Mouse (Mus musculus): ENCODE measurements around the gene Vwa3b.

The Vwa3b gene

DNA sequence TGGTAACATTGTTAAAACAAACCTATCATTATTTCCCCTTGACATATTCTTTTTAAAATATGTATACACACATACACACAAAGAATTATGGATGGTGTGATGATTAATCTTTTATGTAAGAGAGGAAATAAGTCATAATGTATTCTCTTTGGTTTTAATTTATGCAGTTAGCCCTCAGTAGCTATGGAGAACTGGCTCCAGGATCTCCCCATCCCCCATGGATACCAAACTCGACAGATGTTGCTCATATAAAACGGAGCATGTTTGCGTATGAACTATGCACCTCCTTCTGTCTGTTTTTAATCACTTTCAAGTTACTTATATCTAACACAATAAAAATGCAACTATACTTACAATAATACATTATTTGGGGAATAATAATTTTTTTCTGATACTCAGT lies 96.4 kb downstream of the Vwa3b start:
- DNase-seq (ENCODE audit: low read depth), result no peak

DNA sequence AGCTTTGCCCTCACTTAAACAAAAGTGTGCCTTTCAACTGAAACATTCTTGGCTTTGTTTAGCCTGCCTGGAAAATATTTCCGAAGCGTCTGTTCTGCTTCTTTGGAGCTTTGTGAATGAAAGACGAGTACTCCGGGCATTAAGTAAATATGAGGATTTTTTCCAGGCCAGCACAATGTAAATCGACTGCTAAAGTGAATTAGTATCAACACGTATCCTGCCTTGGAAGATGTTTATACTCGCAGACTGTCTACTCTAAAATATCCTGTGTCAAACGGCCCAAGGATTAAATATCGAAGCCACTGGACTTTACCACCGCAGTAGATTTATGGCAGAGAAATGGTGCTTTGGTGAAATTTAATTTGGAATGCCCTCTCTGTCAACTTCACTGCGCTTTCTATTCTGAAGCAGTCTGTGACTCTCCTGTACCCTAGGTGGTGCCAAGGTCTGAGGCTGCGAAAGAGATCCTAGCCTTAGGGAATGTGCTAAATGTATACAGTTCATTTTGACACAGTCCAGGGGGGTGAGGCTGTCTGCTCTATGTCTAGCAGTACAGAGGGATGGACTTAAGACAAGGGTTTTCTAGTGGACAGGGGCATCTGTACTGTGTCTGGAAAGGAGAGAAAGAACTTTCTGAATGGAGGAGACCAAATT lies 98.4 kb downstream of the Vwa3b start:
- DNase-seq (ENCODE audit: low read depth), result no peak

DNA sequence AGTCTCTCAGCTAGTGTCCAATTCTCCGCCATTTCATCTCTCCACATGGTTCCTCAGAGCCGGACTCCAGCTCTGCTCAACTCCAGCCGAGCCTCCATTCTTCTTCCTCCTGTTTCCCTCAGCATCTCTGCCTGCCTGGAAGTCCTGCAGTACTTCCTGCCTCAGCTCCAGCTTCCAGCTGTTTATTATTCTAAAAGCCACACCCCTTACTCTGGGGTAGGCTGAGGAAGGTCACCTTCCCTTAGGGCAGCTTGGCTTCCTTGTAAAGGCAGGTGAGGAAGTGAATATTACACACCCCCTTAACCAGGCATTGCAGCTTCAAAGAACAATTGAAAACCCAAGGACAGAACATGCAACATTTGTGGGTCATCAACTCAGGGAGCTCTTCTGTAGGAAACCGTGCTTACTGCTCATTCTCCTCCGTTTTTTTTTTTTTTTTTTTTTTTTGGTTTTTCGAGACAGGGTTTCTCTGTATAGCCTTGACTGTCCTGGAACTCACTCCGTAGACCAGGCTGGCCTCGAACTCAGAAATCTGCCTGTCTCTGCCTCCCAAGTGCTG lies 103.7 kb downstream of the Vwa3b start:
- DNase-seq (ENCODE audit: low read depth), result no peak

DNA sequence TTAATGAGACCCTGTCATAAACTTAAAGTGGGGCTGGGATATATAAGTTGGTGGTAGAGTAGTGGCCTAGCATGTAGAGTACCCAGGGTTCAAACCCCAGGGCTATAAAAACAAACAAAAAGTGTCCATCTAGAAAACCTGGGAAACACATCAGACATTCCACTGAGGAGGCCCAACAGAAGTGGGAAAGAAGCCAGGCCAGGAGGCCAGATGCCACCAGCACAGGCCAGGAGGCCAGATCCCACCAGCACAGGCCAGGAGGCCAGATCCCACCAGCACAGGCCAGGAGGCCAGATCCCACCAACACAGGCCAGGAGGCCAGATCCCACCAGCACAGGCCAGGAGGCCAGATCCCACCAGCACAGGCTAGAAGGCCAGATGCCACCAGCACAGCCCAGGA lies 104.8 kb downstream of the Vwa3b start:
- DNase-seq (ENCODE audit: low read depth), result no peak

DNA sequence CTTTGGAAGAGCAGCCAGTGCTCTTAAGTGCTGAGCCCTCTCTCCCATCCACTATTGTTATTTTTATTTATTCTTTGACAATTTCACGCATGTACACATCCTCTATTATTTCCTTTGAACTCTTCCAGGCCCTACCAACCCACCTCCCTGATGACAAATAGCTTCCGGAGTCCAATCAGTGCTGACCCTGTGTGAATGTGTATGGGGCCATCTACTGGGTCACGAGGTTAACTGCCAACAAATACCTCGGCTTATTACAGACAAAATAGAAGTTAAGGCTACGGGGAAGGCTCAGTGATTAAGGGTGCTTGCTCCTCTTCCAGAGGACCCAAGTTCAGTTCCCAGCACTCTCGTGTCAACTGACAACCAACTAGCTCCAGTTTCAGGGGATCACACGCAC lies 106.0 kb downstream of the Vwa3b start:
- DNase-seq (ENCODE audit: low read depth), result peak; percentile 24

DNA sequence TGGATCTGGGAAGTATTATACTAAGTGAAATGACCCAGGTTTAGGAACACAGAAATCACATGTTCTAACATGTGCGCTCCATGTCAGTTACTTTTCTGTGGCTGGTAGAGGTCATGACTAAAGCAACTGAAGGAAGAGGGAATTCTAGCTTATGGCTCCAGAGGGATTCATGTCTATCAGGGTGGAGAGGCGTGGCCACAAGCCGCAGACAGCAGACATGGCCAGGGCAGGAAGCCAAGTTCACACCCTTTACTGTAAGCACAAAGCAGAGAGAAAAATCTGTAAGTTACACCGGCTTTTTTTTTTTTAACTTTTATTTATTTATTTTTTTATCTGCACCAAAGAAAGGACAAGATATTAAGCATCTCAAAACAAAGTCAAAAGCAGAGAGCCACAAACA lies 119.6 kb downstream of the Vwa3b start:
- no peak for DNase-seq (ENCODE audit: low read depth)

DNA sequence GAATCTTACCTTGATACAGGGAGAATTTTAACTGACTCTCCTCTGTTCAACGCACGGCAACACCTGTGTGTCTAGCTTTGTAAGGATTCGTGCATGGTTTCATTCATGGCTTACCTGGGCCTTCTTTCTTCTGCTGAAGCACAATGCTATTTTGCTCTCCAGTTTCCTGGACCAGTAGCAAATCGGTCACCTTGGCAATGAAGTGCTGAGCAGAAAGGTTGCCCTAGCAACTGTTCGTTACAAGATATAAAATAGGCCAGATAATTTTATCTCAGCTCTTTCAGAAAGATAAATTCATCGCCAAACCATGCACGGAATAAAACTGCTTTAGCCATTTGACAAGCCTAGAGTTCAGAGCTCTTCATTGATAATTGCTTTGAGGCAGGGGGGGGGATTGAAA lies 123.5 kb downstream of the Vwa3b start:
- DNase-seq (ENCODE audit: low read depth), result no peak

DNA sequence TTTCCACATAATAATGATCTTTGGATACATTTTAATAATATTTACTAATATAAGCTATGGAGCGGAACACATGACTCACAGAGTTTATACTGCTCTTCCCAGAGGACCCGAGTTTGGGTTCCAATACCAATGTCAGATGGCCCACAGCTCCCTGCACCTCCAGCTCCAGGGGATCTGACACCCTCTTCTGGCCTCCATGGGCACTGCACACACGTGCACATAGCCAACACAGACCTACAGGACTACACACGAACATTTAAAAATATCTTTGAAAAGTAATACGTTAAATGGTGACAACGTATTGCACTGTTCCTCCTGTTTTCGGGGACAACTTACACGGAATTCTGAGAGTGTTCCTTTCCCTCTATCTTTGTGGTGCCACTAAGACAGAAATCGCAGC lies 125.5 kb downstream of the Vwa3b start:
- no peak for DNase-seq (ENCODE audit: low read depth)

DNA sequence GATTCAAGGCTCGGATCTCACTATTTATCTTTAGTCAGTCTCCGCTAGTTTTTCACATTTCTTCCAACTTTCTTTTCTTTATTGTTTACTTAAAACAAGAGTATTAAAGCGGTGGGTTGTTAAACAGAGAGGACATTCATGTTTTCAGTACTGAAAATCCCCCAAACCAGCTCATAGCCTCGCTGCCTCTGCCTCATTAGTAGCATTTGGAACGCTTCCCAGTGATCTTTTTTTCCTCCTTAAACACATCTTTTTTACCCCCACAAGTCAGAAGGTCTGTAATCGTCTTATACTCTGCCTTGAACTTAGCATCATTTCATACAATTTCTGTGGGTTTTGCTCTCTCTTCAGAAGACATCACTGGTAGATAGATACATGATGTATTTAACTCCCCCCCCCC lies 139.7 kb downstream of the Vwa3b start:
- no peak for DNase-seq (ENCODE audit: low read depth)

DNA sequence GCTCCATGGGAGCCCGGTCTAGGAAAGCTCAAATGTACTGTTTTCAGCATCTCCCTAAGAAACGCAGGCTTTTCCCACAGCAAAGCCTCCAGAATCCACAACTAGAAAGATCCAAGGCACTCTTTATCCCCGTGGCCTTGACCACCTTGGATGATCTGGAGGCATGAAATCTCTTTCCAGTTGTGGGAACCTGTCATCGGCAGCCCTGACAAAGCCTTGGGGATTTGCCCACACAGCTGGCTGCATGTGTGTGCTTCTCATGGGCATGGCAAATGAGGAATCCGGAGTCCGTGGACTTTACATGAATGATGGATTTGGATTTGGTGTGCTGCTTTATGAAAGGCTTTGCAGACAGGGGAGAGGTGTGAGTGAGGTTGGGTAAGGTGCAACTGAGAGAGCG lies 141.5 kb downstream of the Vwa3b start:
- no peak for DNase-seq (ENCODE audit: low read depth)

DNA sequence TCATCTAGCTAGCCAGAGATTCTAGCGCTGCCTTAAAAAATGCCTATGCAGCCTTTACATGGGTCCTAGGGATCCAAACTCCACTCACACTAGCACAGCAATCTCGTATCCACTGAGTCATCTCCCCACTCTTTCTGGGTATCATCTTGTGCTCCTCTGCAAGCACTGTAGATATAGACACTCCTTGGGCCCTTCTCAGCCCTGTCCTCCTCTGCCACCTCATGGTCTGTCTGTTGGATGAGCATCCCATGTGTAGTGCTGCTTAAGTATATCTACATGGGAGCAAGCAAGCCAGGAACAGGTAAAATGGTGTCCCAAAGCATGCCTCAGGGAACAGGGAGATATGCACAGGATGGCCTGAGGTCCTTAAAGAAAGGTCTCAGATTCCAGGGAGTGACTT lies 151.5 kb downstream of the Vwa3b start:
- peak; percentile 1 for DNase-seq (ENCODE audit: low read depth)

DNA sequence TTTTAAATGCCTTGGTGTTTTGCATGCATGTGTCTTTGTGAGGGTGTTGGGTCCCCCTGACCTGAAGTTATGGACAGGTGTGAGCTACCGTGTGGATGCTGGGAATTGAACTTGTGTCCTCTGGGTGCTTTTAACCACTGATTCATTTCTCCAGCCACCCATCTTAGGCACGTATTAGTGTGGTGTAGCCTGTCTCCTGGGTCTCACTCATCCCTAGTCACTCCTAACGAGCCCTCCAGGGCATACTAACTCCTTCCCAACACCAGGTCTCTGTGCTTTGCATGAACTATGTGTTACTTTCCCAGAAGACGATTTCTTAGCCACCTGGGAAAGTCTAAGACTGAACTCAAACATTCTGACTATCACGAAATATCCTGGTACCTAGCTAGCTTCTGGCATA lies 153.5 kb downstream of the Vwa3b start:
- DNase-seq (ENCODE audit: low read depth), result no peak

DNA sequence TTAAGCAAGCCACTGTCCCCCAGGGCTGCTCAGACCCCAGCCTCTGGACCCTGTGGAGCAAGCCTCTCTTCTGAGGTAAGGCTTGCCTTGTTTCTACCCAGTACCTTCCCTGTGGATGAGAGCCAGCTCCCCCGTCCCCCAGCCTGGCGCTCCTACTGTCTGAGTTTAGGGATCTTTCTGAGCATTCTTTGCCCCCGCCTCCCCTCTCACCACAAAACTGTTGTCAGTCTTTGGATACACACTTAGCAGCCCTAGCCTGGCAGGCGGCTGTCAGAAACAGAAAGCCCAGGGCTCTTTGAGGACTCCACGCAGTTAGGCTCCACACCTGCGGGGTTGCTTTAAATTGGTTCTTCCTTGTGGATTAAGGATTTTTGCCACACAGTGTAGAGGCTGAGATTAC lies 160.7 kb downstream of the Vwa3b start:
- no peak for DNase-seq (ENCODE audit: low read depth)

DNA sequence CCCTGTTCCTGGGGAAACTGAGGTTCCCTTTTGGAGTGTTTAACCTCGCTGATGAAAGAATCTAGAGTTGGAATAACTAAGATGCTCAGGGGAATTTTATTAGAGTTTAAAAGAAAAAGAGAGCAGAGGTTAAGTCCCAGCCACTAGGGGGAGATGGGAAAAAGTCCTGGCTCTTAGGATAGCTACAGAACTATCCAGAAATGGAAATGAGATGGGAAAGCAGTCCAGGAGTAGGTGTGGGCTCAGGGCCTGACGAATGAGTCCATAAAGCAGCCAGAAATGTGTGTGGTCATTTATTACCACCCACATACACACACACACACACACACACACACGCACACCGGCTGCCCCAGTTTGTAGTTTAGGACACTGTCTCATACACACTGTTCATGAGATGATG lies 168.2 kb downstream of the Vwa3b start:
- DNase-seq (ENCODE audit: low read depth), result no peak

DNA sequence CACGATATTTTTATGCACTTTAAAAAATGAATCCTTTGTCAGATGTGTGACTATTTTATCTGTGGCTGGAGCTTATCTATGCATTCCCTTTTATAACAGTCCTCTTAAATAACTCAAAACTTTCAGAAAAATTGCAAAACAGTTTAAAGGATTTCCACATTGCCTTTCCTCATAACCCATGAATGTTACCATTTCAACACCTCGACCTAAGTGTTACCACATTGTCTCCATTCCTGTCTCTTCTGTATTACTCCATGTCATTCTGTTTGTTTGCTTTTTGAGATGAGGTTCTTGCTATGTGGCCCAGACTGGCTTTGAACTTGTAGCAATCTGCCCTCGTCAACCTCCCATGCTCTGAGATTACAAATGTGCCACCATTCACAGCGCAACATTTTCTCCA lies 175.0 kb downstream of the Vwa3b start:
- peak; percentile 61 for DNase-seq (ENCODE audit: low read depth)

DNA sequence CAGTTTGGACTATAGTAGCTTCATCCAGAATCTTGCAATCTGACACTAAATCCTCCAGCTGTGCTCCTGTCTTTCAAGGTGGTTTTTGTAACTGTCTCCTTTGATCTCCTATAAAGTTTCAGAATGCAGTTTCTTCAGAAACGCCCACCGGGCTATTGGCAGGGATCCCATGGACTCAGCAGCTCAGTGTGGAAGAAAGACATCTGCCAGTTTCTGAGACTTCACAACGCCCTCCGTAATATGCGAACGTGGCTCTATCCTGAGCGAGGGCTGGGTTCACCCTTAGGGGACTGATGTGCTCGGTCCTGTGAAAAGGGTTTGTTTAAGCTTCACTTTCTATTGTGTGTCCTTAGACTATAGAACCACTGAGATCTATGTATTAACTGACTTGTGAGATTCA lies 181.3 kb downstream of the Vwa3b start:
- no peak for DNase-seq (ENCODE audit: low read depth)

DNA sequence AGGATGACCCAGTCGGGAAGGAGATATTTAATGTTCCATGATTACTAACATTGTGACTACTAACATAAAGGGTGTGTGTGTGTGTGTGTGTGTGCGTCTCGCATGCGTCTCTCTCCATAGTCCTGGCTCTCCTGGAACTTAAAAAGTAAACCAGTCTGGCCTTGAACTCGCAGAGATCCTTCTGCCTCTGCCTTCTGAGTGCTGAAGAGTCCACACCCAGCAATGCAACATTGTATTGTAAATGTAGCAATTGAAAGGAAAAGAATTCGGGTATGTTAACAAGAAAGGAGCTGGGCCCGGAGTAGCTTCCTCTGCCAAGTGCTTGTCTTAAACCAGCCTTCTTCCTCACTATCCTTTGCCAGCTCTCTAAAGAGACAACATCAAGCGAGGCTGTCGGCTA lies 186.0 kb downstream of the Vwa3b start:
- no peak for DNase-seq (ENCODE audit: low read depth)

DNA sequence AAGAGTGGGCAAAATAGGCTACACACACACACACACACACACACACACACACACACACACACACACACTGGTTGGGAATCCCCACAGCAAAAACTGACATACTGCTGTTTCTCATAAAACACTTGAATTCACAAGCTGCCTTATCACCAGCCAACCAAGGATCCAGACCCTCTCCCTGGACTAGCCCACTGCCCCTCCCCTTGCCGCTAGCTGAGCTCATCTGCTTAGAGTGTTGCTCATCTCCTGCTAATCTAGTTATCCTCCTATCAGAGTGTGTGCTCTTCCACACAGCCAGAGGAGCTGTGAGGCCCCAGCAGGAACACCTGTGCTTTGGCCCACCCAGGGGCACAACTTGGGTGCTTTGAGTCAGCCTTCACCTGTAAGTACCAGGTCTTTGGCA lies 187.7 kb downstream of the Vwa3b start, which contains the start of gene Cnga3:
TSS of gene Cnga3 (plus strand) at position 291 of the 400 bp plus-strand sequence.
- DNase-seq (ENCODE audit: low read depth), result no peak

DNA sequence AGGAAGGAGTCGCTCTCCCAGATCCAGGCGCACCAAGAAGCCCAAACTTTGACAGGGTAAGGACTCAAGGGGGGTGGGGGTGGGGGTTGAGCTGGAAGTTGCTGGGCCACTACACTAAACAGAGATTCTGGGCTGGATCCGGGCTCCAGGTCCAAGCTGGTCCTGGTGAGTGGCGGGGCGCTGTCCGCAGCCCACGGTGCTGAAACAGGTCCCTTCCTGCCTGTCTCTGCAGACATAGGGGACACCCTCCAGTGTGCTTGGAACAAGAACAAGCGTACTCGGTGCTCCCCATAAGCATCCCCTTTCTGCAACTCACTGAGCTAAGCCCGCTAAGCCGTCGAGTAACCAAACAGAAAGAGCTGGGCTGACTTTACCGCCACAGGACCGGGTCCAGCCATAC lies 192.0 kb downstream of the Vwa3b start:
- DNase-seq (ENCODE audit: low read depth), result peak; percentile 17

DNA sequence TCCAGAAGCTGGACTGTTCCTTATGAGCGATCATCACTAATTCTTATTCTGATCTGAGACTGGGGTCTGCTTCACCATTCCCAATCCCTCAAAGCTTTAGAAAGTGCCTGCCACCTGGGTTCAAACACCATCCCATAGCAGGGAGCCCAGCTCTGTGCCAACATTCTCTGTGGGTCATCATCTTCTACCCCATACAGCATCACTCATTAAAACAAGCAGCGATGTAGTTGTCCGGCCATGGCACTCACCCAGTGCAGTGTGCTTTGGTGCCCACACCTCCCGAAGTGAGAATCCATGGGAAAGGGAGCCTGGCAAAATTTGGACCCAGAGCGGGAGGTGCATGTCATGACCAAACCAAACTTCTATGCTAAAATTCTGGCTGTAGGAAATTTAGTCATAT lies 193.2 kb downstream of the Vwa3b start:
- no peak for DNase-seq (ENCODE audit: low read depth)

DNA sequence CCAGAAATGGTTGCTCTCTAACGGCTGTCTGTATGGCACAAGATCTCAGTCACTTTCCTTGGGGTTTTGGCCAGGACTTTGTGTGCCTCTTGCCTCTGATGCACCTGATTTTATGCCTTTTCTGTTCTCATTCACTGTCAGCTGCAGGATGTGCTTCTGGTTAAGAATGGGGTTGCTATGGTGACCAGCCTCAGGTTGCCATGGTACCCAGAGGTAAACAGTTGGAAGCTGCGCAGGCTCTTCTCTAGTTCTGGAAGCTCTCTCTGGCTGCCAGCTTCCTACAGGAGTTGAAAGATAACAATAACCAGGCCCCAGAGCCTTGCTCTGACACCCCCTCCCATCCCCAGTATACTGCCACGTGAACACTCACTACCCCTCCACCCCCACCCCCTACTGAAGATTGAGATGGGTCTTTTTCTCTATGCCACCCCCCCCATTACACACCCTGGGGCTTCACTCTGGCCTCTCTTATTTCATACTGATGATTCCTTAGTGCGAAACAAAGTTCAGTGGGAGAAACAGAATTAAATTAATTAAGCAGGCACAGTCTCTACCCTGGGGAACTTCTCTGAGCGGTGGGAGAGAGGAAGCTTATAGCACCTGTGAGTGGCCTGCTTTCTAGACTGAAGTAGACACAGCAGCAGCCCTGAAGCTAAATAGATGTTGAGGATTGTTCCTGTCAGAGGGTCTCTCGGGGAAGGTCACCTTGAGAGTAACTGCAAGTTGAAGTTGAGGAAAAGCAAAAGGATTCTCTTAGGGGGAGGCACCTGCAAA lies 193.9 kb downstream of the Vwa3b start:
- no peak for DNase-seq (ENCODE audit: low read depth)

DNA sequence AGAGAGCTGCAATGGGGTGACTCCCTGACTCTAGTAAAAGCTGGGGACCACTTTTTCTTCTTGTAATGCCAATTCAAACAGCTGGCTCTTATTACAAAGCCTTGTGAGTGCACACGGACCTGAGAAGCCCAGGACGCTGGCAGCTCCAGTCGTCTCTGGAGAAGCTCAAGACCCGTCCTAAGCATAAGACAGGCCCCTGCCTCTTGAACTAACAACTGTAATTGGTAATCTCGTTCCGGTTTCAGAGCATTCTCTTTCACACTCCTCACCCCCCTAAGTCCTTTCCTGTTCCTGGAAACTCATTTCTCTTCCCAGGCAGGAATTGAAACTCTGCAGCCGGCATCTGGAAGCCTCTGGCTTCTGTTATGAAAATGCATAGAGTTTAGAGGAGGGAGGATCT lies 195.6 kb downstream of the Vwa3b start:
- DNase-seq (ENCODE audit: low read depth), result no peak

DNA sequence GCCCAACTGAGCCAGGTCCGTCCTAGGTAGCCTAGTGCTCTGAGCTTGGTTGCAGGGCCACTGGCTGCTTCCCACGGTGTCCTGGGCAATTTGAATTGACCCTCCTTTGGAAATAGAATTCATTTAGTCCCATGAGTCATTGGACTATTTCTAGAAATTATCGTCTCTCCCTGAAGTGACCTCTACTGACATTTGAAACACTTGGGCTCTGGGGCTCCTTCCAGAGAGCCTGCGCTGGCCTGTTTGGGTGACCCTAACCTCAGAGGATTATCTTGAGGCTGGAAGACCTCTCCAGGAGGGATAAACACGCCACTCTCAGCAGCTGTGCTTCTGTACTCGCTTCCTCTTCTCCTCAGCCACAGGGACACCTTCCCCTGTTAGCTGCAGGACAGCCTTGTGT lies 204.0 kb downstream of the Vwa3b start:
- DNase-seq (ENCODE audit: low read depth), result no peak

DNA sequence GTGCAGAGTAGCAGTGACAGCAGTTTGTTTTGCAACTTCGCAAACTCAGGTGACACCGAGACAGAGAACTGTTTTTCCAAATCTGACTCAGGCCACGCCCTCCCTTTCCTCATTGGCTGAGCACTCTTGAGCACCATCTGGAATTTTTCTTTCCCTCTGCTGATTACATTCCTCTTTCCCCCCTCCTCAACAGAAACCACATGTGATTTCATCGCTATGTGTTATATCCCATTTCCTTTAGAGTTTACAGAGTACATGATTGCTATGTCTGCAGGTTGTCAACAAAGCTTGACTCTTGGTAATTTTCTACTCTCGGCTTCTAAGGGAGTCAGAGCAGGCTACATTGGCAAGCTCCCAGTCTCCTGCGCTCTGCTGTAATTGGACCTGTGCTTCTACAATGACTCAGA lies 204.9 kb downstream of the Vwa3b start:
- DNase-seq (ENCODE audit: low read depth), result no peak
